Mouse (Mus musculus): ENCODE data around the gene Rbmy. TPM values are rescaled to one million over a fixed set of nuclear protein-coding genes. Genes with fewer than 3 reads are reported as not detected.

Gene Rbmy
- not detected for total RNA-seq (2023)

GRCm38 (mm10) chrY:2830380-2830779 is at the start of gene Rbmy, which contains the start of gene Gm10256:
TSS of gene Rbmy (plus strand) at chrY:2830680.
TSS of gene Gm10256 (plus strand) at chrY:2830699.

GRCm38 (mm10) chrY:2796105-2796504 is 34.4 kb upstream of the Rbmy start, which contains the start of gene Gm4064:
TSS of gene Gm4064 (minus strand) at chrY:2796205.

Other genes with a start within 250 kb of the Rbmy start
- gene H2al2c, start 231.6 kb upstream of the Rbmy start, total RNA-seq (2023): not detected
- not detected for gene Sry, start 167.0 kb upstream of the Rbmy start, total RNA-seq (2023)
- not detected for gene H2al2b, start 110.0 kb upstream of the Rbmy start, total RNA-seq (2023)
- gene Gm4064, start 34.5 kb upstream of the Rbmy start, total RNA-seq (2023): not detected
- gene Gm10256, start within 50 bp of the Rbmy start, total RNA-seq (2023): not detected
- gene Gm10352, start 70.3 kb downstream of the Rbmy start, total RNA-seq (2023): not detected
- not detected for gene Gm29289, start 101.9 kb downstream of the Rbmy start, total RNA-seq (2023)

All from neutrophil, adult 83 days (primary cell).